Mouse (Mus musculus): ENCODE data around the gene Sgf29.
"Not testable (repeated sequence)": the region's sequence is repeated elsewhere in the genome, so short reads cannot be mapped to it uniquely, and the experiment has no call there.

Gene Sgf29

DNA sequence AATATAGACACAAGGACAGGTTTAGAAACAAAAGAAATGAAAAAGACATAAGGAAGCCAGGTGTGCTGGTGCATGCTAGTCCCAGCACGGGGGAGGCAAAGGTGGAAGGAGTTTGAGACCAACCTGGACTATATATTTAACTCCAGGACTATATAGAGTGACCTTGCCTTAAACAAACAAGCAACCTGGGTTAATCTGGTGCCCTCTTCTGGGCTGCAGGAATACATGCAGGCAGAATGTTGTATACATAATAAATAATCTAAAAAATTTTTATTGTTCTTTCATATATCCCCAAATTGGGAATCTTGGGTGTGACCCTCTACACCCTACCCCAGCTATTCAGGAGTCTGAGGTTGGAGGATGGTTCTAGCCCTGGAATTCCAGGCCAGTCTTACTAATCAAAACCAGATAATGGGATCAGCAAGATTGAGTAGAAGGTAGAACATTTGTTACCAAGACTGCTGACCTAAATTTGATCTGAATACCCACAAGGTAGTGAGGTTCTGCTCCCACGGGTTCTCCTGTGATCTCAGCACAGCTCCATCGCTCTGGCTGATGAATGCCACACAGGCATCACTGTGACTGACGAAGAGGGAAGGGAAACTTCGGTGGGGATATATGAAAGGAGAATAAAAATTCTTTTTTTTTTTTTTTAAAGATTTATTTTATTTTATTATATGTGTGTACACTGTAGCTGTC, 6.4 kb upstream of the Sgf29 start:
- DNase-seq (ENCODE audit: low spot score), result no peak

DNA sequence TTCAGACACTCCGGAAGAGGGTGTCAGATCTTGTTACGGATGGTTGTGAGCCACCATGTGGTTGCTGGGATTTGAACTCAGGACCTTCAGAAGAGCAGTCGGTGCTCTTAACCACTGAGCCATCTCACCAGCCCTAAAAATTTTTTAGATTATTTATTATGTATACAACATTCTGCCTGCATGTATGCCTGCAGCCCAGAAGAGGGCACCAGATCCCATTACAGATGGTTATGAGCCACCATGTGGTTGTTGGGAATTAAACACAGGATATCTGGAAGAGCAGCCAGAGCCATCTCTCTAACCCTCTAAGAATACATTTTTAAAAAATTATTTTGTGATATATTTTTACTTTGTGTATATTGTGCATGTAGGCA, 5.9 kb upstream of the Sgf29 start:
- not testable (repeated sequence) for DNase-seq (ENCODE audit: low spot score)

- DNase-seq (ENCODE audit: low spot score), result no peak
Measured at GRCm38 (mm10) chr7:126644345-126644744, 4.8 kb upstream of the Sgf29 start.

DNA sequence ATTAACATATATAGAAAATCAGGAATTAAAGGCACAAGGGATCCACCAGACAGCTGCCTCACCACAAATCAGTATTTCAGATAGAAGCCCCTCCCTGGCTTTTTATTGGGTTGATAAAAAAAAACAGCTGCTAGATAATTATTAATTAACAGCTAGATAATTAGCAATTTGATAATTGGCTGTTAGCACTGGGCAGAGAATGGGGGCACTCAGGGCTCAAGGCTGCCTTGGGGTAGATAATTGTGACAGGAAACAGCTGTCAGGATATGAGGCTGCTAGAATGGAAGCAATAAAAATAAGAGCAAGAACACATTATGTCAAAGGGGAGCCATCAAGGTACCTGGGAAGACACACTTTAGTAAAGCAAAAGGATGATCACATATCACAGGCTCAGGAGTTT, 4.2 kb upstream of the Sgf29 start:
- DNase-seq (ENCODE audit: low spot score), result no peak

DNA sequence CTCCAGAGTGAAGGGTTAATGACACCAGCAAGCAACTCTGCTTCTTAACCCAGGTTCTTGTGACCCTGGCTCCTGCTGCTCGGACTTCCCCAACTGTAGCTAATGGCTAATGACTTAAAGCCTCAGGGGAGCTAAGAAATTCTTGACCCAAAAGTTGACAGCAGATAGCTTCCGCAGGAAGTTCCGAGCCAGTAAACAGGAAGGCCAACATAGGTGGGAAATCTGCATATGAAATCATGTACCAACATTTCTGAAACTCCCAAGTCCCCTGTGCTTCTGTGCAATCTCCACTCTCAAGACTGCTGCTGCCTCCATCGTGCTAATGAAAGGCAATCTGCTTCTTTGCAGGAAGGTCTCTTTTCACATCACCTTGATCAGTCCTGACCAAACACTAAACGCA, 3.4 kb upstream of the Sgf29 start:
- DNase-seq (ENCODE audit: low spot score), result no peak

GRCm38 (mm10) chr7:126648486-126648885, 623 bp upstream of the Sgf29 start:
- no peak for DNase-seq (ENCODE audit: low spot score)

DNA sequence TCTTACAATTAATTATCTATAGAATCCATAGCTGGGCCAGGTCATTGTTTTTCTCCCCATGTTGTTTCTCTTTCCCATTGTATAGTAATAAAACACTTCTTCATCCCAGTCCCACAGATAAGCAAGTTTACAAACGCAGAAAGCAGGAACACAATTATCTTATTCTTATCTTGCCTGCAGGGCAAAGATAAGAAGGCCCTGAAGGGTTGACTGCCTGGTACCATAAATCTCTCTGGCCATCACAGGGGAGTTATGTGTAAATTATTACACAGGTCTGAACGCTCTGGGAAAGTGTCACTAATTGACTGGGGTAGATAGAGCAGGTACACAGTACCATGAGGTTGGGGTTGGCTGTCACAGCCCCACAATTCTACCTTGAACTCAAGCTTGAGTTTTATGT, 1.7 kb downstream of the Sgf29 start:
- DNase-seq (ENCODE audit: low spot score), result no peak

- DNase-seq (ENCODE audit: low spot score), result no peak
Measured at GRCm38 (mm10) chr7:126653991-126654390, 4.9 kb downstream of the Sgf29 start.

DNA sequence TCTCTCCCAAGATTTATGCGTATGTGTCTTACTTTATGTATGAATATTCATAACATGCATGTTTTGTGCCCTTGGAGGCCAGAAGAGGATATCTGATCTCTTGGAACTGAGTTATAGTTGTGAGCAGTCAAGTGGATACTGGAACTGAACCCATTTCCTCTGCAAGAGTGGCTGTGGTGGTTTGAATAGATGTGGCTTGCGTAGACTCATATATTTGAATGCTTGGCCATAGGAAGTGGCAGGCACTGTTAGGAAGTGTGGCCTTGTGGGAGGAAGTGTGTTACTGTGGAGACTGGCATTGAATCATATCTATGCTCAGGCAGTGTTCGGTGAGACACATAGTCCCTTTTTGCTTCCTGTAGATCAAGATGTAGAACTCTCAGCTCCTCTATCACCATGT, 6.6 kb downstream of the Sgf29 start:
- no peak for DNase-seq (ENCODE audit: low spot score)

GRCm38 (mm10) chr7:126657522-126657921, 8.4 kb downstream of the Sgf29 start:
- no peak for DNase-seq (ENCODE audit: low spot score)

DNA sequence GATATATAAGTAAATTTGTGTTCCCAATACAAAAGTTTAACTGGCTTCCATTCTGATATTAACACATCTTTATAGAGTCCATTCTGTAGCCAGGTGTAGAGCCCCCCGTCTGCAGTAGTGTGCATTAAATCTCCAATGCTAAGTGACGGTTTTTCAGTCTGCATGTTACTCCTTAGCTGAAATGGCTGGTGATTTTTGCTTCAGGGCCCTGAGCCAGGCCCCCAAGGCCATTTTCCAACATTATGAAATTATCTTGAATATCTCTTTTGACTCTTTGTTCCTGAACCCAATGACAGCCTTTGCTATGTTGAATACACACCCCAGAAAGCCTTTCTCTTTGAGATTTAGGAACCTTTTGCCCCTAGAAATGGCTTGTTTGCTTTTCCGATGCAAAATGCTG, 10.7 kb downstream of the Sgf29 start:
- no peak for DNase-seq (ENCODE audit: low spot score)

DNA sequence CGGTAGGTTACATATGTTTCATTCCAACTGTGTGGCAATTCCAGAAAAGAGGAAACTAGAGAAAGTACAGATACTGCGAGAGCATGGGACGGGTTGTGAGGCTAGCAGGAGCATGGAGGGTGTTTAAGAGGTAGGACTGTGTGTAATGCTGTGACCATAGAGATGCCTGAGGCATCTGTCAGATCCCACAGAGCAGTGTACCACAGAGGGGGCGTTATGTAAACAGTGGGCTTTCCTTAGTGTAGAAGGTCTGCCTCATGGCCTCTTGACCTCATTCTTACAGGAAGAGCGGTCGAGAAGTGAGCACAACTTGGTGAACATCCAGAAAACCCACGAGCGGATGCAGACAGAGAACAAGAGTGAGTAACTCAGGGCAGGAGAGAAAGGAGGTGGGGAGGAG, 14.5 kb downstream of the Sgf29 start:
- DNase-seq (ENCODE audit: low spot score), result no peak

DNA sequence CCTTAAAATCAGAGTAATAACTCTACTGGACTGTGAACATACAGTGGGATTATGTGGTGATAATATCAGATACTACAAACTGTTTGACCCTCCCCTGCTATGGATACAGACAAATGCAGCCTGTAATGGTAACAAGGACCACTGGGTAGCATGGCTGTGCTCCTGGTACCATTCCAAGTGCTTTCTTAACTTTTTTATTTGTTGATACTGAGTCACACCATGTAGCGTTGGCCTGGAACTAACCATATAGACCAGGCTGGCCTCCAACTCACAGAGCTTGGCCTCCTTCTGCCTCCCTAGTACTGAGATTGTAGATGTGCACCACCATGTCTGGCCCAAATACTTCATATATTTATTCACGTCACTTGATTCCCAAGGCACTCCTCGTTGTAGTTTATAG, 16.2 kb downstream of the Sgf29 start:
- DNase-seq (ENCODE audit: low spot score), result no peak

- no peak for DNase-seq (ENCODE audit: low spot score)
Measured at GRCm38 (mm10) chr7:126667495-126668090, 18.5 kb downstream of the Sgf29 start.

DNA sequence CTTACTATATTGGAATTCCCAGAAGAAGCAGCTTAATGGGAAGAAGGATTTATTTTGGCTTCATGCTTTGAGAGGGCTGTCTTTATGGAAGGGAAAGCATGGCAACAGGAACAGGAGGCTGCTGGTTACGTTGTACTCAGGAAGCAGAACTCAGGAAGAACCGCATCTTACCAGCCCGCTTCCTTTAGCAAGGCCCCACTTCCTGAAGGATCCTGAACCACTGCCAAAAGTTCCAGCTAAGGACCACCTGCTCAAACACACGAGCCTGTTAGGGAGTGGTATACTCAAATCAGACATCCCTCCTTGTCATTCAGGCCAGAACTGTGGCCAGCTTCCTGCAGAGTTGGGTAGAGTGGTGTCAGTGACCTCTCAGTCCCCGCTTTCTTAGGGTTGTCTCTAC, 19.3 kb downstream of the Sgf29 start:
- DNase-seq (ENCODE audit: low spot score), result no peak

- no peak for DNase-seq (ENCODE audit: low spot score)
Measured at GRCm38 (mm10) chr7:126670152-126670551, 21.0 kb downstream of the Sgf29 start.

DNA sequence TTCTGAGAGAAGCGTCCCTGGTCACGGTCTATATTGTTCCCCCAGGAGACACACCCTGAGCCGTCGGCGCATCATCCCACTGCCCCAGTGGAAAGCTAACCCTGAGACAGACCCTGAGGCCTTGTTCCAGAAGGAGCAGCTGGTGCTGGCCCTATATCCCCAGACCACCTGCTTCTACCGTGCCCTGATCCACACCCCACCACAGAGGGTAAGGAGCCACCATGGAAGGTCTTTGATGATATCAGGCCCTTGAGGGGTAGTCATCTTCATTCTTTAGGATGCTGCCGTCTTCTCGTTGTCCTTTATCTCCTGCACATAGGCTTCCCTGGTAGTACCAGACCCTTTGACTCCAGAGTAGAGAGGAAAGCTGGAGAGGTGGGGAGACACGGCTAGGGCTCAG, 23.0 kb downstream of the Sgf29 start:
- no peak for DNase-seq (ENCODE audit: low spot score)

- DNase-seq (ENCODE audit: low spot score), result no peak
Measured at GRCm38 (mm10) chr7:126675104-126675503, 26.0 kb downstream of the Sgf29 start.

GRCm38 (mm10) chr7:126676207-126676606, 27.1 kb downstream of the Sgf29 start, which contains the start of gene Sult1a1:
Sult1a1 (minus strand) TSS chr7:126676432.
- DNase-seq (ENCODE audit: low spot score), result no peak

DNA sequence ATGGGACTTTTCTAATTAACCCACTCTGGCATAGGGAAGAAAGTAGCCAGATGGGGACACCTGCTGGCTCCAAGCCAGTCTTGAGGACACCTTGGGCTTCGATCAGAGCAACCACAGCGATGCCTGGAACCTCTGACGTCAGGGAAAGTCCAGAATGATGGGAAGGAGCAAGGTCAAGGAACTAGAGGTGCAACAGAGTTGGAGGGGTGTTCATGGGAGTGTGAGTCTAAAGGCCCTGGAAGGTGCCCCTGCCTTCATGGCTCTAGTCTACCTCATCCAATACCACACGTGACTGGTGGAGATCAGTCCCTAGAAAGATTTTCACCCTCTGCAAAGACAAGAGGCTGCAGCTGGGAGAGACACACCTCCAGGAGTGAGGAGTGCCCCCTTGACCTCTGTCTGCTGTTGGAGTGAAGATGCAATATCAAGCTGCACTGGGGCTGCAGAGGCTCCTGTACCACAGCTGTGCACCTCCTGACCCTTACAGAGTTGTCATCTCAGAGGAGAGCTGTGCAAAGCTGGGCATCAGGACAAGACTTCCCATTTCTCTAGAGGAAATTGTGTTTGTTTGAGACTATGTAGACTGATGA, 27.6 kb downstream of the Sgf29 start:
- no peak for DNase-seq (ENCODE audit: low spot score)

DNA sequence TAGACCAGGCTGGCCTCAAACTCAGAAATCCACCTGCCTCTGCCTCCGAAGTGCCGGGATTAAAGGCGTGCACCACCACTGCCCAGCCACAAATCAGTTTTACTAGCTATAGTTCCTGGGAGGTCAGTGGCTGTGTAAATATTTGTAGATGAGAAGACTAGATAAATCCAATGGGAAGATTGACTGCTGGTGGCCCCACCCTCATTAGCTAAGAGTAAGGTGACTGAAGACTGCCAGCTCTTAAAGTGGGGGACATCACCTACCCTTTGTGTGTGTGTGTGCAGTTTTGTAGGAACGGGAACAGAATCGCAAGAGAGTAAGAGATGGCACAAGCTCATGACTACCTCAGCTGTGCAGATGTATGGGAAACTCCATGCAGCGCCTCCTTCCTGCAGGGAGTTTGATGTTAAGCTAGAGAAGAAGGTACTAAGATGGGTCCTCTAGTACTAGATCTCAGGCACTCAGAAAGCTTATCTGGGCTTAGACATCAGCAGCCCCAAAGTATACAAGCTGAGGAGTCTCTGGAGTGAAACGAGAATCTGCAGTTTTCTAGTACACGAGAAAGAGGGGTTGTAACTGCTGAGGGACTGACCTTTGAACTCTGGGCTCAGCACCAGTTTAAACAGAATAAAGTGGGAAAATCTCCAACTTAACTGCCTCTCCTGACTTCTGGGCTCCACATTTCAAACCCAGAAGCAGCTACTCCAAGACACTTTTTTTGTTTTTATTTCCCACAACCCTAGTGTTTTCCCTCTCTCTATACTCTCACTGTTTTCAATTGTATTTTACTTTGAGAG, 29.6 kb downstream of the Sgf29 start:
- no peak for DNase-seq (ENCODE audit: low spot score)

DNA sequence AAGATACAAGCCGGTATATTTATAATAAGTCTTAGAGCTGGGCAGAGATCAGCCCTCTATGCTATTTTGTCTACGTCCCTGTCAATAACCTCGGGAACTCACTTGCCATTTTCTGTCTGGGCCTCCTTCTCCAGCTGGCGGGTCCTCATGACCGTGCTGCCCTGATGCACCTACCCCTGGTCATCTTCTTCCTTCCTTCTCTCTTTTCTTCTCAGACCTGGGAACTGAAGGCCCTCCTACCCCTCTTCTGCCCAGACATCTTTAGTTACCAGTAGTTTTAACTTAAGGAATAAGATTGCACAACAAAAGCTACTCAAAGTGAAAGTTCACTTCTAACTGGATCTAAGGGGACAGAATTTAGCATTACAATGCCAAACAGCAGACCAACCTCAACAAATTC, 30.6 kb downstream of the Sgf29 start:
- no peak for DNase-seq (ENCODE audit: low spot score)

DNA sequence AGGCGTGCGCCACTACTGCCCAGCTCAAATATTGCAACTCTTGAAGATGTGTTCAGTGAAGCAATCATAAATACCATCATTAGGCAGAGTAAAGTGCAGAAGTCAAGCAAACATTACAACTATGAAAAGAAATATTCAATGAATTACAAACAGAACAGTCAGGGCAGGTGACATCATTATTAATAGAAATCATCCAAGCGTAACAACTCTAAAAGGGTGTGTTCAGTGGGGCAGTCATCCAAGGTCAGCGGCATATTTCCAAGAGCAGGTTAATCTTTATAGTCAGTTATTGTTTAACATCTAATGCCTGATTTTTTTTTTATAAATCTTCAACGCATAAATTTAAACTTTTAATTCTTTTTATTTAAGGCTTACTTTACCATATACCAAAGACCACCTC, 32.1 kb downstream of the Sgf29 start:
- DNase-seq (ENCODE audit: low spot score), result no peak
